Mouse (Mus musculus) macrophage (primary cell): ENCODE measurements at regions not wholly inside any gene's neighbourhood (a gene's known extent, or its start where the extent isn't known, plus 50 kb on each side); places are given as distances from the start of the nearest gene placed in this dataset.

Source experiments
- H3K27ac ChIP-seq: fragments of 350-480 bp; formaldehyde crosslinking; 2 replicates; pipeline ENCODE4 v1.9.0; 2021
- H3K36me3 ChIP-seq: fragments of 350-480 bp; formaldehyde crosslinking; 2 replicates; pipeline ENCODE4 v1.9.0; 2021; ENCODE audit errors: inconsistent target
- H3K4me3 ChIP-seq: fragments of 350-480 bp; formaldehyde crosslinking; 2 replicates; pipeline ENCODE4 v1.9.0; 2021; ENCODE audit errors: inconsistent target
- H3K79me2 ChIP-seq: fragments of 350-480 bp; formaldehyde crosslinking; 2 replicates; pipeline ENCODE4 v1.9.0; 2021; ENCODE audit errors: inconsistent target
- WGBS: methylation state at CpG from one replicate; pipeline ENCODE4 v1.1.7; 2026; ENCODE audit warnings: inconsistent platforms; ENCODE audit not compliant: missing documents; 5-methylcytosine and 5-hydroxymethylcytosine counted together

GRCm38 (mm10) chr13:107449598-107450179, 427.8 kb upstream of the Kif2a start:
- no peaks in the 10 kb centered on the region for H3K36me3 ChIP-seq
- no peak overlapping the region; the same call in 1 of the 2 replicates for H3K4me3 ChIP-seq
- no peak overlapping the region for H3K27ac ChIP-seq
- no peaks in the 10 kb centered on the region for H3K79me2 ChIP-seq
- 33% methylated on average over 11 of the region's 11 CpGs for WGBS

DNA sequence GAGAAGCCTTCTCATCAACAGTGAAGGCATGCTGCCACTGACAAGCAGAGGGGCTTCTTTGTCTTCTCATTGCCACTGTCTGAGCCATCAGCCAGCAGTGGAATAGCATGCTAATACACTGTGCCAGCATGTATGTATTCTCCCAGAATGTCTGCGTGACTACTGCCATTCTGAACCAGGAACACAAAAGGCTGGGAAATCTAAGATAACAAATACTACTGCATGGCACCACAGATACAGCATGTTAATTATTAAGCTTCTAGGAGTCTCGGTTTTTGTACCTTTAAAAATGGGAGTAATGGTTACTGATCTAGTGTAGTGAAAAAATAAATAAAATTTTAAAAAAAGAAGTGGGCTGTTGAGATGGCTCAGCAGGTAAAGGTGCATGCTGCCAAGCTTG, 425.9 kb upstream of the Kif2a start:
- 94% methylated on average over 2 of the region's 2 CpGs for WGBS
- Histone ChIP-seq H3K27ac (no peak overlapping the region), H3K36me3 (no peaks in the 10 kb centered on the region), H3K79me2 (no peaks in the 10 kb centered on the region), H3K4me3 (no peak overlapping the region)

GRCm38 (mm10) chr13:107419363-107420155, 397.6 kb upstream of the Kif2a start:
- no peaks in the 10 kb centered on the region for H3K79me2 ChIP-seq
- no peak overlapping the region for H3K4me3 ChIP-seq
- no peak overlapping the region for H3K27ac ChIP-seq
- H3K36me3 ChIP-seq: no peaks in the 10 kb centered on the region
- 75% methylated on average over 3 of the region's 3 CpGs for WGBS

- Histone ChIP-seq H3K36me3 (no peaks in the 10 kb centered on the region), H3K27ac (no peak overlapping the region), H3K4me3 (no peak overlapping the region), H3K79me2 (no peaks in the 10 kb centered on the region)
Observed at GRCm38 (mm10) chr13:107410267-107410666, 388.3 kb upstream of the Kif2a start.

DNA sequence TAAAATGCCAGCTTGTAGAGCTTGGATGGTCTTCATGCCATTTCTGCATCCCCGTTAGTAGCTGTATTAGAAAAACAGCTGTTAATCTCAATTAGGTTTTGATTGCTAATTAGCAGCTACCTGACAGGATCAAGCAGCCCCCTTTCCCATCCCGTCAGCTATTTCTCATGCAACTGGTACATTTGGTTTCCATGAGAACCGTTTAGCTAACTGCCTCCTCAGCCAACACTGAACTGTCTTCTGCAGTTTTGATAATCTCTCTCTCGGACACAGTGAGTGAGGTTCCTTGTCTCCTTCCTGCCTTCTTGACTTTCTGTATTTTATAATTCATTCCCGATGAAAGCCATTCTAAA, 385.7 kb upstream of the Kif2a start:
- Histone ChIP-seq H3K4me3 (no peak overlapping the region), H3K36me3 (no peaks in the 10 kb centered on the region), H3K27ac (no peak overlapping the region), H3K79me2 (no peaks in the 10 kb centered on the region)
- WGBS: 88% methylated on average over 5 of the region's 5 CpGs

GRCm38 (mm10) chr13:107406977-107407673, 385.2 kb upstream of the Kif2a start:
- Histone ChIP-seq H3K27ac (no peak overlapping the region), H3K79me2 (no peaks in the 10 kb centered on the region), H3K4me3 (no peak overlapping the region), H3K36me3 (no peaks in the 10 kb centered on the region)
- WGBS: 70% methylated on average over 5 of the region's 5 CpGs

DNA sequence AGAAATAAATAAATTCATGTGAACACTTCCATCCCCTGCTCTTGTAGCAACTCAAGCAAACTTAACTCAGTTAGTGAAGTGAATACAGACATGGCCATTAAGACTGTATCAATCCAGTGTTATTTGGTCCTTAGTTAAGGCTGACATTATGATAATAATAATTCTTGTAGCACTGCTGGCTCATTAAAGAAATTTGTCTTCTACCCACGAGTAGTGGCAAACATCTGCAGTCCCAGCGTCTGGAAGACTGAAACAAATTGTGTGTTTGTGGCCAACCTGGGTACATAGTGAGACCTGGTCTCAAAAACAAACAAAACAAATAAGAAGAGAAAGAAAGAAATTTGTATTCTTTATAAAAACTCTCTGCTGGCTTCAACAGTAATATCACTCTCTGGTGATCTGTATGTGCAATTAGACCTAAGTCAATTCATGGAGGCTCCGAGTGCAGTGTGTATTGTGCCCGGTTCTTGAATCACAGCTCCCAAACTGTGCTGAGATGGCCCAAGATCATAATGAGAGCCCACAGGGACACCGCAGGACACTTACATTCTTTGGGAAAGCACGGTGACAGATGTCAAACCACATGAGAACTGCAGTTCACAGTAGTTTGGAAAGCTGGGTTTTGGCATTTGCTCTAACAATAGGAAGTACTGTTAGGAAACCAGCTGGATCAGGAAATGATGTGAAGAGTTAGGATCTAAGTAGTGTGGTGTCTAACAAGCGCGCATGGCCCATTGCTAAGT, 376.9 kb upstream of the Kif2a start:
- H3K27ac ChIP-seq: no peak overlapping the region
- 93% methylated on average over 8 of the region's 8 CpGs for WGBS
- no peaks in the 10 kb centered on the region for H3K79me2 ChIP-seq
- H3K36me3 ChIP-seq: no peaks in the 10 kb centered on the region
- no peak overlapping the region for H3K4me3 ChIP-seq

DNA sequence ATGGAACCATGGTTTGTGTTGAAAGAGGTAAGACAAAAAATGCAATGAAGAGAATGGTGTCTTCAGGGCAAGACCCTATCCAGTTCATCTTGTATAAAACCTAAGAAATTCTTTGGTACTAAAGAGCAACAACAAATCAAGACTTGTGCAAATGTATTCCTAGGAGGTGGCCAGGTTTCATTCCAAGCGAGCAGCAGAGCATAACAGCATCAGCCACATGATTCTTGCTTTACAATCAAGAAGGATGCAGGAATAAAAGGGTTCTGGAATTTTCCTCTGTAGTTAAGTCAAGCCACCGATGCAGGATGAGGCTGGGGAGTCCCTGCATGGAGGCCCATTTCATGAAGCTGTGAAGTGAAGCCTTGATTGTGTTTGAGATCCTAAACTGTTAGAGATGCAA, 374.1 kb upstream of the Kif2a start:
- no peaks in the 10 kb centered on the region for H3K36me3 ChIP-seq
- no peaks in the 10 kb centered on the region for H3K79me2 ChIP-seq
- H3K27ac ChIP-seq: no peak overlapping the region
- H3K4me3 ChIP-seq: no peak overlapping the region
- WGBS: 96% methylated on average over 2 of the region's 2 CpGs

- no peaks in the 10 kb centered on the region for H3K36me3 ChIP-seq
- H3K4me3 ChIP-seq: no peak overlapping the region
- no peak overlapping the region for H3K27ac ChIP-seq
- 89% methylated on average over 1 of the region's 1 CpGs for WGBS
- H3K79me2 ChIP-seq: no peaks in the 10 kb centered on the region
Observed at GRCm38 (mm10) chr13:107394451-107394850, 372.5 kb upstream of the Kif2a start.

- no peaks in the 10 kb centered on the region for H3K79me2 ChIP-seq
- no peak overlapping the region for H3K4me3 ChIP-seq
- no peak overlapping the region for H3K27ac ChIP-seq
- no peaks in the 10 kb centered on the region for H3K36me3 ChIP-seq
- 59% methylated on average over 4 of the region's 4 CpGs for WGBS
Observed at GRCm38 (mm10) chr13:107389535-107390150, 367.7 kb upstream of the Kif2a start.

DNA sequence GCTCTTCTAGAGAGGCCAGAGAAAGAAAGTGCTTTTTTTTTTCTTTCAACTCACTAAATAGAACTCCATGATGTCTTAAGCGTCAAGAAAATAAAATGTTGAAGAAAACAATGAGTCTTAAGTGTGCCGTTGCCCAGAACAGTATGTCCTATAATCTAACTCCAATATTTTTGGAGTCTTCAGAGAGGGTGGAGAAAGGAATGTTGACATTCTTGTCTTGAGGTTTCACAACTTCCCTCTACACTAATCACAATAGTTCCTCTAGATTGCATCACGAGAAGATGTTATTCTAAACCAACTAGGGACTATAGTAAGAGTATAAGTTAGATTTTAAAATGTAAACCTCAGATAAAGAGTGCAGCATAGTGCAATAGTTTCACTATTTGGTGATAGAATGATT, 367.1 kb upstream of the Kif2a start:
- 27% methylated on average over 3 of the region's 3 CpGs for WGBS
- no peak overlapping the region for H3K4me3 ChIP-seq
- no peak overlapping the region for H3K27ac ChIP-seq
- no peaks in the 10 kb centered on the region for H3K79me2 ChIP-seq
- H3K36me3 ChIP-seq: no peaks in the 10 kb centered on the region

DNA sequence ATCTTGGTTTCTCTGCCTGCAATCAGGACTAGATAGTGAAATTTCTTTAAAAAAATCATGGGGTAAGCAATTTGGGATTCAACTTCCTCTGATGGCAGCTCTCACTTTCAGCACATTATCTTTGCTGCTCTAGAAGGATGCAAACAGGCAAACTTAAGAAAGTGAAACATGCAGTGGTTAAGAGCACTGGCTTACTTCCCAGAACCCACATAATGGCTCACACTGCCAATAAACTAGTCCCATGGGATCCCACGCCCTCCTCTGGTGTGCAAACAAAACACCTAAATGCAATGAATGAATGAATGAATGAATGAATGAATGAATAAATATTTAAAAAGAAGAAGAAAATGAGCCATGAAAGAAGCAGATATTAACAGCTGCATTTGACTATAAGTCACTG, 356.1 kb upstream of the Kif2a start:
- Histone ChIP-seq H3K4me3 (no peak overlapping the region), H3K79me2 (no peaks in the 10 kb centered on the region), H3K36me3 (no peaks in the 10 kb centered on the region), H3K27ac (no peak overlapping the region)
- WGBS: 77% methylated on average over 1 of the region's 1 CpGs

GRCm38 (mm10) chr13:107372666-107373065, 350.7 kb upstream of the Kif2a start:
- Histone ChIP-seq H3K79me2 (no peaks in the 10 kb centered on the region), H3K36me3 (no peaks in the 10 kb centered on the region), H3K4me3 (no peak overlapping the region), H3K27ac (no peak overlapping the region)
- 77% methylated on average over 3 of the region's 3 CpGs for WGBS
